Mouse (Mus musculus): ENCODE measurements around the gene Tmem206.

The Tmem206 gene

GRCm38 (mm10) chr1:191324733-191325590 lies 750 bp upstream of the Tmem206 start:
- TF ChIP-seq GATA4 (IDR thresholded peaks at IDR 0.05; ENCODE audit: insufficient replicate concordance, low read length) = no peak

GRCm38 (mm10) chr1:191326233-191326882 lies 646 bp downstream of the Tmem206 start:
- no peak for TF ChIP-seq GATA4 (IDR thresholded peaks at IDR 0.05; ENCODE audit: insufficient replicate concordance, low read length)

GRCm38 (mm10) chr1:191327258-191327657 lies 1.5 kb downstream of the Tmem206 start:
- no peak for TF ChIP-seq GATA4 (IDR thresholded peaks at IDR 0.05; ENCODE audit: insufficient replicate concordance, low read length)

- TF ChIP-seq GATA4 (IDR thresholded peaks at IDR 0.05; ENCODE audit: insufficient replicate concordance, low read length) = no peak
Measured at GRCm38 (mm10) chr1:191328019-191328441, 2.3 kb downstream of the Tmem206 start.

GRCm38 (mm10) chr1:191330356-191330755 lies 4.6 kb downstream of the Tmem206 start:
- no peak for TF ChIP-seq GATA4 (IDR thresholded peaks at IDR 0.05; ENCODE audit: insufficient replicate concordance, low read length)

- no peak for TF ChIP-seq GATA4 (IDR thresholded peaks at IDR 0.05; ENCODE audit: insufficient replicate concordance, low read length)
Measured at GRCm38 (mm10) chr1:191334500-191334899, 8.8 kb downstream of the Tmem206 start.

- TF ChIP-seq GATA4 (IDR thresholded peaks at IDR 0.05; ENCODE audit: insufficient replicate concordance, low read length) = no peak
Measured at GRCm38 (mm10) chr1:191339876-191340275, 14.2 kb downstream of the Tmem206 start.

GRCm38 (mm10) chr1:191340530-191340929 lies 14.8 kb downstream of the Tmem206 start:
- no peak for TF ChIP-seq GATA4 (IDR thresholded peaks at IDR 0.05; ENCODE audit: insufficient replicate concordance, low read length)

GRCm38 (mm10) chr1:191347602-191348001 lies 21.9 kb downstream of the Tmem206 start:
- no peak for TF ChIP-seq GATA4 (IDR thresholded peaks at IDR 0.05; ENCODE audit: insufficient replicate concordance, low read length)

- TF ChIP-seq GATA4 (IDR thresholded peaks at IDR 0.05; ENCODE audit: insufficient replicate concordance, low read length) = no peak
Measured at GRCm38 (mm10) chr1:191348592-191348991, 22.9 kb downstream of the Tmem206 start.

- no peak for TF ChIP-seq GATA4 (IDR thresholded peaks at IDR 0.05; ENCODE audit: insufficient replicate concordance, low read length)
Measured at GRCm38 (mm10) chr1:191348996-191349395, 23.3 kb downstream of the Tmem206 start.

- TF ChIP-seq GATA4 (IDR thresholded peaks at IDR 0.05; ENCODE audit: insufficient replicate concordance, low read length) = no peak
Measured at GRCm38 (mm10) chr1:191349486-191350037, 23.9 kb downstream of the Tmem206 start.

GRCm38 (mm10) chr1:191350355-191350754 lies 24.6 kb downstream of the Tmem206 start:
- no peak for TF ChIP-seq GATA4 (IDR thresholded peaks at IDR 0.05; ENCODE audit: insufficient replicate concordance, low read length)

- no peak for TF ChIP-seq GATA4 (IDR thresholded peaks at IDR 0.05; ENCODE audit: insufficient replicate concordance, low read length)
Measured at GRCm38 (mm10) chr1:191352786-191353488, 27.2 kb downstream of the Tmem206 start.

GRCm38 (mm10) chr1:191353836-191354235 lies 28.1 kb downstream of the Tmem206 start:
- TF ChIP-seq GATA4 (IDR thresholded peaks at IDR 0.05; ENCODE audit: insufficient replicate concordance, low read length) = no peak
